Mouse (Mus musculus): ENCODE measurements around the gene Epha8.

DNA sequence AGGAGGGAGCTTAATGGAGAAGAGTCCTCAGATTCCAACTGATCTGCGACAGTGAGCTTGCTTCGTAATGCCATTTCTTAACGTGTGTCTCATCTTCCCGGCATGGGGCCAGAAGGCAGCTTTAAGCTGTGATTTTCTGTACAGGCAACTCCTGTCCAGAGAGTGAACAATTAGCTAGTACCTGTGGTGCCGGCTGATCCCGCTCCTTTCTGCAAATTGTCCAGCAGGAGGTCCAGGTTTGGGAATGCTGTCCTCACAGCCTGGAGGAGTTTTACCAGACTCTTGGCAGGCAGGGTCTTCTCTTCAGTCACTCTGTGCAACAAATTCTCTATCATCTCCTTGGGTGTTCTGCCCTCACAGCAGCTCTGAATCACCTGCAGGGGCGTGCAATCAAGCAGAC, 44.4 kb upstream of the Epha8 start:
- no peak for TF ChIP-seq E2F4 (IDR thresholded peaks at IDR 0.05; ENCODE audit: insufficient read depth)
- TF ChIP-seq MYOD1 (IDR thresholded peaks at IDR 0.05; ENCODE audit: control insufficient read depth in 1 of 3, insufficient read length in 2 of 3, low read depth in 2 of 3), result no peak
- no peak for TF ChIP-seq POLR2A (IDR thresholded peaks at IDR 0.05; ENCODE audit: insufficient read length, low read depth)
- TF ChIP-seq MAX (IDR thresholded peaks at IDR 0.05; ENCODE audit: low read depth), result no peak
- no peak for TF ChIP-seq MYOG (IDR thresholded peaks at IDR 0.05; ENCODE audit: control insufficient read depth in 1 of 3, insufficient read depth in 1 of 3, insufficient read length in 2 of 3, low read depth in 2 of 3)
- no peak for TF ChIP-seq TCF12 (IDR thresholded peaks at IDR 0.05; ENCODE audit: insufficient read depth, poor library complexity, severe bottlenecking)
- TF ChIP-seq POLR2AphosphoS2 (IDR thresholded peaks at IDR 0.05; ENCODE audit: insufficient read length, low read depth), result no peak
- no peak for TF ChIP-seq TCF3 (IDR thresholded peaks at IDR 0.05; ENCODE audit: insufficient read length, low read depth)
- TF ChIP-seq USF1 (IDR thresholded peaks at IDR 0.05; ENCODE audit: low read depth), result no peak
- no peak for TF ChIP-seq REST (IDR thresholded peaks at IDR 0.05; ENCODE audit: insufficient read depth, insufficient read length)
- TF ChIP-seq CEBPB (IDR thresholded peaks at IDR 0.05; ENCODE audit: insufficient read depth, poor library complexity, severe bottlenecking), result no peak
